Mouse (Mus musculus) forebrain, embryonic 12.5 days (tissue): ENCODE data around the gene Cldn20. TPM values are rescaled to one million over a fixed set of nuclear protein-coding genes. Genes with fewer than 3 reads are reported as not detected.
A peak's percentile ranks its signal among the peaks of the same experiment; 100 is the strongest.

Source experiments
- ATAC-seq: fragments of 200-750 bp; cut with Nextera tagmentation; 2 replicates; pipeline ENCODE4 v1.8.0; 2017; ENCODE audit warnings: moderate TSS enrichment; ENCODE audit not compliant: low FRiP score
- H3K27ac ChIP-seq: fragments of 300-500 bp; sonication (generic); 2 replicates; pipeline ENCODE4 v1.5.1; 2016; ENCODE audit warnings: mild to moderate bottlenecking
- H3K27me3 ChIP-seq: fragments of 300-500 bp; sonication (generic); 2 replicates; pipeline ENCODE4 v1.6.1; 2016; ENCODE audit warnings: mild to moderate bottlenecking
- H3K36me3 ChIP-seq: fragments of 300-500 bp; sonication (generic); replicated peaks from 2 replicates; pipeline ENCODE4 v1.6.1; 2016; ENCODE audit warnings: mild to moderate bottlenecking
- H3K4me1 ChIP-seq: fragments of 300-500 bp; sonication (generic); 2 replicates; pipeline ENCODE4 v1.6.1; 2016
- H3K4me2 ChIP-seq: fragments of 300-500 bp; sonication (generic); 2 replicates; pipeline ENCODE4 v1.6.1; 2016; ENCODE audit warnings: mild to moderate bottlenecking, moderate library complexity
- H3K4me3 ChIP-seq: fragments of 300-500 bp; sonication (generic); replicated peaks from 2 replicates; pipeline ENCODE4 v1.5.1; 2016; ENCODE audit warnings: mild to moderate bottlenecking
- H3K9ac ChIP-seq: fragments of 300-500 bp; sonication (generic); 2 replicates; pipeline ENCODE4 v1.6.1; 2016; ENCODE audit warnings: mild to moderate bottlenecking
- H3K9me3 ChIP-seq: fragments of 300-500 bp; sonication (generic); 2 replicates; pipeline ENCODE4 v1.6.1; 2016
- WGBS: fragments of 180-500 bp; shearing (Covaris S2); methylation state at CpG from one replicate; pipeline ENCODE4 v1.1.7; 2016; 5-methylcytosine and 5-hydroxymethylcytosine counted together
- polyA plus RNA-seq: library from polyadenylated mRNA; unstranded; fragments of >200 nt; fragmentation: Nextera tagmentation; extraction: Ambion mirVana; gene quantifications from 2 replicates; pipeline ENCODE4 v1.2.1, GENCODE M21; 2016

Gene Cldn20
- polyA plus RNA-seq, 1 experiment from 2014 or later: not detected

DNA sequence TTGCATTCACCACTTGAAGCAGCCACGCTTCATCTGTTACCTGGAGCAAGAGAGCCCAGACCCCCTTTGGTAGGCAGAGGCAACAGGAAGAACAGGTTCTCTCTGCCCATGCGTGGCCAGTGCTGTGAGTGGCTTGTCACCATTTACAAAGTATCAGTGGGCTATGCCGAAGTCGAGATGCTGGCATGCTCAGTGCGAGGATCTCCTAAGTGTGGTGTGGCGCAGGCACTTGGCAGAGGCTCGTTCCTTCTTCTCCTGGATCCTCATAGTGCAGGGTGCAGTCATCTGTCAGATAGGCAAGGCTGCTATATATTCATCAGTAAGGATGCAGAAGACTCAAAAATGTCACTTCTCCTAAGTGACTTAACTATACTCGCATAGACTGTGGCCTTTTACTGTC is 32.9 kb upstream of the Cldn20 start:
- H3K9me3 ChIP-seq: no peaks in the 10 kb centered on the region
- H3K4me1 ChIP-seq: no peaks in the 10 kb centered on the region
- ATAC-seq: no peak
- 91% methylated on average over 8 of the region's 8 CpGs for WGBS
- no peaks in the 10 kb centered on the region for H3K36me3 ChIP-seq
- no peaks in the 10 kb centered on the region for H3K27me3 ChIP-seq
- H3K4me2 ChIP-seq: no peak overlapping the region
- H3K9ac ChIP-seq: no peak overlapping the region
- H3K27ac ChIP-seq: no peak overlapping the region
- no peak overlapping the region for H3K4me3 ChIP-seq

- Histone ChIP-seq H3K4me1 (no peaks in the 10 kb centered on the region), H3K4me2 (no peak overlapping the region), H3K27ac (no peak overlapping the region), H3K27me3 (no peaks in the 10 kb centered on the region), H3K36me3 (no peaks in the 10 kb centered on the region), H3K9me3 (no peaks in the 10 kb centered on the region), H3K4me3 (no peak overlapping the region), H3K9ac (no peak overlapping the region)
- WGBS: 92% methylated on average over 6 of the region's 6 CpGs
- ATAC-seq: no peak
Measured at GRCm38 (mm10) chr17:3500076-3500475, 32.3 kb upstream of the Cldn20 start.

DNA sequence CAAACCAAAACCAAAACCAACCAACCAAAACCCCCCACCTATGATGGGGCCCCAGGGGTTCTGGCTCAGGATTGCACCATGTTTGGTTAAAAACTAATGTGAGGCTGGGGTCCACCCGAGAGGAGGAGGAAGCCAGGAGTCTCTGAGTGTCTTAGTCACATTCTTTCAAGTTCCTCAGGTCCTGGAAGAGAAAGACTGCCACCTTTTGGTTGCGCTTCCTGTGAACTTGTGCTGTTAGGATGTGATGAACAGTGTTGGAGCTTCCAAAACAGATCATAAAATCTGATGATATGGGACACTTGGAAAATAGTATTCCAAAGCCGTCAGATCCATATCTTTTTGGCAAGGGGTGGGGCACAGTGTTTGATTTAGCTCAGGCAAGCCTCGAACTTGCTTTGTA is 31.4 kb upstream of the Cldn20 start:
- H3K4me1 ChIP-seq: no peaks in the 10 kb centered on the region
- ATAC-seq: no peak
- H3K36me3 ChIP-seq: no peaks in the 10 kb centered on the region
- H3K27me3 ChIP-seq: no peaks in the 10 kb centered on the region
- no peak overlapping the region for H3K9ac ChIP-seq
- no peaks in the 10 kb centered on the region for H3K9me3 ChIP-seq
- H3K4me3 ChIP-seq: no peak overlapping the region
- no peak overlapping the region for H3K27ac ChIP-seq
- WGBS: 90% methylated on average over 4 of the region's 4 CpGs
- no peak overlapping the region for H3K4me2 ChIP-seq

GRCm38 (mm10) chr17:3505711-3506110 is 26.6 kb upstream of the Cldn20 start:
- H3K9ac ChIP-seq: no peak overlapping the region

GRCm38 (mm10) chr17:3506508-3506907 is 25.8 kb upstream of the Cldn20 start:
- Histone ChIP-seq H3K4me3 (no peak overlapping the region), H3K27ac (no peak overlapping the region), H3K36me3 (no peaks in the 10 kb centered on the region), H3K4me1 (no peaks in the 10 kb centered on the region), H3K4me2 (no peak overlapping the region), H3K9ac (no peak overlapping the region), H3K27me3 (no peaks in the 10 kb centered on the region), H3K9me3 (no peaks in the 10 kb centered on the region)
- no peak for ATAC-seq
- WGBS: 93% methylated on average over 8 of the region's 8 CpGs

More at GRCm38 (mm10) chr17:3505711-3506110, 26.6 kb upstream of the Cldn20 start:
- no peaks in the 10 kb centered on the region for H3K9me3 ChIP-seq
- ATAC-seq: no peak
- no peaks in the 10 kb centered on the region for H3K27me3 ChIP-seq
- no peak overlapping the region for H3K4me2 ChIP-seq
- no peaks in the 10 kb centered on the region for H3K4me1 ChIP-seq
- no peaks in the 10 kb centered on the region for H3K36me3 ChIP-seq
- 74% methylated on average over 1 of the region's 1 CpGs for WGBS
- H3K27ac ChIP-seq: no peak overlapping the region
- no peak overlapping the region for H3K4me3 ChIP-seq

DNA sequence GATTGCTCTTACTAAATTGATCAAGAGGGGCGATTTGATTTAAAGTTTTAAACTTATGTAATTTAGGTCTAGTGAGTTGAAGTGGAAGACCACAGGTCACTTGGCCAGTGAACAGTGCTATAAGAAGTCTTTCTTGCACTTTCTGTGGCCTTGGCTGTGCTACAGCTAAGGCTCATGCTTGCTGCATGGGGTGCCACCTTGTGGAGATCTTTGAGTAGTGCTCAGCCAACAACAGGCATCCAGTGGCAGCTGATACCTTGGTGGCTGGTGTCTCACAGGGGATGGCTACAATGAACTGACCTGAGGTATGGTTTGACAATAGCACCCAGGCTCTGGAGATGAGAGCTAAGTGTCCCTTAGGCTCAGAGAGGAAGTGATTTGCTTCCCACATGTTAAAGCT is 22.5 kb upstream of the Cldn20 start:
- H3K27me3 ChIP-seq: no peaks in the 10 kb centered on the region
- H3K4me2 ChIP-seq: no peak overlapping the region
- peak; percentile 69; the same call in 1 of the 2 replicates for ATAC-seq
- 28% methylated on average over 1 of the region's 1 CpGs for WGBS
- H3K4me3 ChIP-seq: no peak overlapping the region
- H3K9ac ChIP-seq: no peak overlapping the region
- H3K9me3 ChIP-seq: no peaks in the 10 kb centered on the region
- no peak overlapping the region for H3K27ac ChIP-seq
- H3K4me1 ChIP-seq: no peaks in the 10 kb centered on the region
- no peaks in the 10 kb centered on the region for H3K36me3 ChIP-seq

DNA sequence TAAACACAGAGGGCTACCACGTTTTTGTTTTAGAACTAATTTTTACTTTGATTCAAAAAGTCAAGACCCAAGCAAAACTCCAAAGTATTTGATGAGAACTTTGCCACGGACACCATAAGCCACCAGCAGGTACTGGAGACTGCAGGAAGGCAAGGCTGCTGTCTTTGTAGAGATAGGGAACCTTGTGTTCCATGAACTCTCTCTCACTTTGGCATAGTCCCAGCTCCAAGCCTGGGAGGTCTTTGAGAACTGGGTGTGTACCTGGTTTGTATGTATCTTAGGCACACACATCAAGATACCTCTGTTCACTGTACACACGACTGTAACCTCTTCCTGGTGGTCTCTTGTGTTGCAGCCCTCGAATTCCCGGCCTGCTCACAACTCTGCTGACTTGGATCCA is 18.0 kb upstream of the Cldn20 start:
- no peak for ATAC-seq
- H3K9me3 ChIP-seq: no peaks in the 10 kb centered on the region
- H3K9ac ChIP-seq: no peak overlapping the region
- H3K27me3 ChIP-seq: no peaks in the 10 kb centered on the region
- peaks cover 4% of the 10 kb centered on the region; the same call in 1 of the 2 replicates for H3K4me1 ChIP-seq
- no peak overlapping the region for H3K27ac ChIP-seq
- H3K36me3 ChIP-seq: 0 out of 2 replicates have a peak, but pooled peaks cover 1% of the 10 kb centered on the region
- no peak overlapping the region for H3K4me2 ChIP-seq
- 88% methylated on average over 5 of the region's 5 CpGs for WGBS
- H3K4me3 ChIP-seq: no peak overlapping the region

DNA sequence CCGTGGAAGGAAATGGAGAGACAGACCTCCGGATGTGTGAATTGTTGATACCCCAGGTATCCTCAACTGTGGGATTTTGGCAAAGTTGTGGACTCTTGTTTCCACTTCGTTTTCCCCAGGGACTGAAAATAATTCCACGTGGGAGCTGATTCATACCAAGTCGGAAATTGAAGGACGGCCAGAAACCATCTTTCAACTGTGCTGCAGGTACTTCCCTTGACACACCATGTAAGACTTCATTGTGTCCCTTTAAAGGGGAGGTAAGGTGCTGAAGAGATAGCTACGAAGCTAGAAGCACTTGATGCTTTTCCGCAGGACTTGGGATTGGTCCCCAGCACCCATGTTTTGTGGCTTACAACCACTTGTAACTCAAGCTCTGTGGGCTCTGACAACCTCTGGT is 16.5 kb upstream of the Cldn20 start:
- Histone ChIP-seq H3K27ac (no peak overlapping the region), H3K27me3 (no peaks in the 10 kb centered on the region), H3K9me3 (no peaks in the 10 kb centered on the region), H3K4me3 (no peak overlapping the region), H3K9ac (no peak overlapping the region), H3K36me3 (0 out of 2 replicates have a peak, but pooled peaks cover 5% of the 10 kb centered on the region), H3K4me1 (peaks cover 4% of the 10 kb centered on the region; the same call in 1 of the 2 replicates), H3K4me2 (no peak overlapping the region)
- no peak for ATAC-seq
- WGBS: 93% methylated on average over 8 of the region's 8 CpGs

DNA sequence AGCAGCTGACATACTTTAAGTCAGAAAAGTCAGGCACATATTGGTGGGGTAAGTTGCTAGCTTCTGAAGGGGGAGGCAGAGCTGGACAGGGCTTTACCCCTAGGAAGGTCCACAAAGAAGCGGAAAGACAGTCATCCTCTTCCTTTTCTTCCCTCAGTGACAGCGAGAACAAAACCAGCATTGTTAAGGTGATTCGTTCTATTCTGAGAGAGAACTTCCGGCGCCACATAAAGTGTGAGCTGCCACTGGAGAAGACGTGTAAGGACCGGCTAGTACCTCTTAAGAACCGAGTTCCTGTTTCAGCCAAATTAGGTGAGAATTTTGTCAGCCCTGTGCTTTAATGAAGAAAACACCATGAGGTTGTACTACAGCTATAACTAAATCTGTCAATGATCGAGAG is 15.9 kb upstream of the Cldn20 start:
- WGBS: 46% methylated on average over 9 of the region's 9 CpGs
- ATAC-seq: no peak
- H3K36me3 ChIP-seq: 0 out of 2 replicates have a peak, but pooled peaks cover 5% of the 10 kb centered on the region

DNA sequence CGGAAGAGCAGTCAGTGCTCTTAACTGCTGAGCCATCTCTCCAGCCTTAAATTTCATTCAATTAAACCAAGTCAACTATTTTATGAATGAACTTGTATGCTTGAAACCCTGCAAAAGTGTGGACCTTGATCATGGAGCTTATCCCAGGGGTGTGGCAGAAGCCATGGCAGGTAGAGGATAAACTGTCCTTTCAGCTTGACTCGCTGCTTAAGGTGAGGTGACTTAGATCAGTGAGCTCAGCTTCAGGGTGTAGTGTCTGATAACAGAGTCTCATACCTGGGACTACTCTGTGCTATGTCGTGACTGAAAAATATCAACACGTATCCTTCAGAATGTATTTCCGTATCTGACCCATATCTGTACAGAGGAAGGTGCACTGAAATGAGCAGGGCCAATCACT is 12.0 kb upstream of the Cldn20 start:
- Histone ChIP-seq H3K36me3 (0 out of 2 replicates have a peak, but pooled peaks cover 5% of the 10 kb centered on the region), H3K27ac (no peak overlapping the region), H3K4me3 (no peak overlapping the region), H3K9me3 (no peaks in the 10 kb centered on the region), H3K4me2 (no peak overlapping the region), H3K4me1 (peaks cover 4% of the 10 kb centered on the region; the same call in 1 of the 2 replicates), H3K9ac (no peak overlapping the region), H3K27me3 (no peaks in the 10 kb centered on the region)
- no peak for ATAC-seq
- 95% methylated on average over 5 of the region's 5 CpGs for WGBS

More for the DNA sequence above, 15.9 kb upstream of the Cldn20 start:
- no peak overlapping the region for H3K4me3 ChIP-seq
- H3K4me2 ChIP-seq: no peak overlapping the region
- no peak overlapping the region for H3K9ac ChIP-seq
- H3K27ac ChIP-seq: no peak overlapping the region
- H3K9me3 ChIP-seq: no peaks in the 10 kb centered on the region
- H3K4me1 ChIP-seq: peaks cover 4% of the 10 kb centered on the region; the same call in 1 of the 2 replicates
- no peaks in the 10 kb centered on the region for H3K27me3 ChIP-seq

DNA sequence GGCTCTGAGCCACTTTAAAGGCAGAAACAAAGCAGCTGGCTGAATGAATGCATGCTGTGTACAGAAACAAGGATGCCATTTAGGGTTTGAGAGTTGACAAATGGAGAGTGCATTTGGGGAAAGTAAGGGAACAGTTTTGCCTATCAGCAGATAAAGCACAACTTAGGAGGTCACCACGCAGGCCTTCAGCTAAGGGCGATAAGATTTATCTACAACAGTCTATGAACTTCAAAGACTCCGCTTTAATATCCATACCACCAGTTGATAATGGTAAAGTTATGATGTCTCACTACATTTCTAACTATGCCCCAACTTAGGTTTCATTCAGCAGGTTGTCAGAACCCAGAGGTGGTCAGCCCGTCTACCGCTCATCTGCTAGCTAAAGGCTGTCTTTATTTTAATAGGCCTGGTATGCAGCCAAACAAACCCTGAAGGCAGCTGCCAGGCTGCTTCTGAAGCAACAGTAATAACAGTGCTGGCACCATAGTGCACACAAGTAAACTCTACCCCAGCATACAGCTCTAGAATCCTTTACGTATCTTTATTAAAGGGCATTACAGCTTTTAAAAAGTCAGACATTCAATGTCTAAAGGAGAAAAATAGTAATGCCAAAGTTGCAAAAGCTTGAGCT is 4.4 kb upstream of the Cldn20 start:
- WGBS: 87% methylated on average over 6 of the region's 6 CpGs
- Histone ChIP-seq H3K4me2 (no peak overlapping the region), H3K27ac (no peak overlapping the region), H3K4me1 (no peaks in the 10 kb centered on the region), H3K27me3 (no peaks in the 10 kb centered on the region), H3K36me3 (no peaks in the 10 kb centered on the region), H3K4me3 (no peak overlapping the region), H3K9me3 (no peaks in the 10 kb centered on the region), H3K9ac (no peak overlapping the region)
- ATAC-seq: no peak

GRCm38 (mm10) chr17:3529523-3529922 is 2.8 kb upstream of the Cldn20 start:
- Histone ChIP-seq H3K9me3 (no peaks in the 10 kb centered on the region), H3K27me3 (no peaks in the 10 kb centered on the region), H3K4me1 (no peaks in the 10 kb centered on the region), H3K9ac (no peak overlapping the region), H3K4me2 (no peak overlapping the region), H3K27ac (no peak overlapping the region), H3K36me3 (no peaks in the 10 kb centered on the region), H3K4me3 (no peak overlapping the region)
- ATAC-seq: no peak
- 76% methylated on average over 3 of the region's 3 CpGs for WGBS

DNA sequence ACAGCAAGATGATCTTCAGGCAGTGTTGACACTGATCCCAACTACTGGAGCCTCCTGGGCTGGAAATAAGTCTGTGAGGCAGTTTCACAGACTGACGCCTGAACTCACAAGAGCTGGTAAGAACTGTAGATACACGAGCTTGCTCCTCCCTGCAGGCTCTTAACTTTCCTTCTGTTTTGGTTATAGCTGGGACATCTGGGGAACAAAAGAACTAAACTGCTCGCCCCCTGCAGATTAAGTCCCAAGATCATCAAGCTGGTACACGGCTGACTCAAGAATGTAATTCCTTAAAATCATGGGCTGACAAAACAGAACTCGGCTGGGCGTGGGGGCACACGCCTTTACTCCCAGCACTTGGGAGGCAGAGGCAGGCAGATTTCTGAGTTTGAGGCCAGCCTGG is 1.8 kb upstream of the Cldn20 start:
- WGBS: 64% methylated on average over 7 of the region's 7 CpGs
- ATAC-seq: no peak
- Histone ChIP-seq H3K4me1 (no peaks in the 10 kb centered on the region), H3K27ac (no peak overlapping the region), H3K9me3 (no peaks in the 10 kb centered on the region), H3K36me3 (peaks cover 2% of the 10 kb centered on the region; the same call in 1 of the 2 replicates), H3K9ac (no peak overlapping the region), H3K4me3 (no peak overlapping the region), H3K27me3 (no peaks in the 10 kb centered on the region), H3K4me2 (no peak overlapping the region)
